In the genomic region with DNA sequence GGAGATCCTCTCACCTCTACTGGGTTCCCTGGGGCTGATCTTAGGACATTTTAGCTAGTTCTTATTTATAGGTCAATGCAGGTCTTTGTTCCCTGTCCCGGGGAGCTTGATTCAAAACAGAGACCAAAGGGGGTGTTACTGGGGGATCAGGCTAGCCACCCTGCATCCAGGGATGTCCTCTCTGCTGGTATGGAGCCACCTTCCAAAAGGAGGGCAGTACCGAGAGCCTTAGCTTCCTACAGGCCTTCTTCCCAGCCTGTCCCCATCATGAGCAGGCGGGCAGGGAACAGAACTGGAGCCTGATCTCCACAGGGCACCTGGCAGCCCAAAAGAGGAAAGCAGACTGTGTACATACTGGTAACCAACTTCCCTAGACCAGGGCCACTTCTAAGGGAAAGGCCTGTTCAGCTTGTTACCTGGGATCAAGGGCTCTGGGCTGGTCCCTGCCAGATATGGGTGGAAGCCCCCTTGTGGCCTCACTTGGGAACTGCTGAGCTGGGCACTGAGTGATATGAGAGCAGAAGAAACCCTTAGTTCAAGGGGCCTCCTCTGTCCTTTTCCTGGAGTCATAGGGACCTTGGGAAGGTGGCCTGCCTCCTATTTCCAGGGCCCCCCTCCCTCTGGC, we compare ENCODE assay signal across 9 mouse cellular contexts. TPM values are rescaled to one million over a fixed set of nuclear protein-coding genes. Genes with fewer than 3 reads are reported as not detected.
DNase-seq lines count a peak whose midpoint lies in the region; ATAC-seq and TF ChIP-seq lines count a peak whose summit lies in the region.
"Had no signal": no experiment of that assay in that cellular context is flagged by ENCODE, and none has a peak within 500 bp of the region (broad histone marks: within the 10 kb centered on the region; RNA-seq: fewer than 3 reads in every experiment).

No protein-coding gene starts in this region.

- H3K4me3 ChIP-seq in hindbrain, embryonic 10.5 days = no peak overlapping the region
- H3K4me3 ChIP-seq in hindbrain, embryonic 12.5 days = no peak overlapping the region
- no peak overlapping the region for H3K4me3 ChIP-seq in ES-Bruce4 (ENCODE audit: low read depth, low read length)
- H3K4me3 ChIP-seq in gastrocnemius, adult 2 months = no peak overlapping the region
- H3K4me3 ChIP-seq in stomach, embryonic 15.5 days (replicated peaks) = no peak overlapping the region
- H3K4me3 ChIP-seq: liver, embryonic 15.5 days had no signal

- TF ChIP-seq POLR2A in ES-Bruce4 (IDR thresholded peaks at IDR 0.05; ENCODE audit: insufficient read depth, low read length) = no peak

- 0 out of 2 replicates have a peak, but pooled peaks cover 5% of the 10 kb centered on the region for H3K4me1 ChIP-seq in hindbrain, embryonic 10.5 days (replicated peaks)
- no peaks in the 10 kb centered on the region for H3K4me1 ChIP-seq in hindbrain, embryonic 12.5 days
- peaks cover 17% of the 10 kb centered on the region for H3K4me1 ChIP-seq in ES-Bruce4 (ENCODE audit: control insufficient read depth, insufficient read depth, low read length)
- H3K4me1 ChIP-seq in stomach, embryonic 15.5 days = no peaks in the 10 kb centered on the region

- no peak for ATAC-seq in hindbrain, embryonic 12.5 days (ENCODE audit: low FRiP score)
- ATAC-seq in stomach, embryonic 15.5 days (ENCODE audit: insufficient read depth, low FRiP score, low read depth) = peak; percentile 52; the same call in 1 of the 2 replicates

- H3K36me3 ChIP-seq in hindbrain, embryonic 10.5 days = peaks cover 19% of the 10 kb centered on the region
- peaks cover 7% of the 10 kb centered on the region; the same call in 1 of the 2 replicates for H3K36me3 ChIP-seq in hindbrain, embryonic 12.5 days
- no peaks in the 10 kb centered on the region for H3K36me3 ChIP-seq in ES-Bruce4 (ENCODE audit: control insufficient read depth, insufficient read depth, low read length, poor library complexity, severe bottlenecking)
- H3K36me3 ChIP-seq in stomach, embryonic 15.5 days = no peaks in the 10 kb centered on the region

- intact Hi-C loops in gastrocnemius, adult 2 months (cut with DNase I) = no loop called here

- no peaks in the 10 kb centered on the region for H3K9me3 ChIP-seq in hindbrain, embryonic 10.5 days
- no peaks in the 10 kb centered on the region for H3K9me3 ChIP-seq in hindbrain, embryonic 12.5 days (replicated peaks)
- no peaks in the 10 kb centered on the region for H3K9me3 ChIP-seq in ES-Bruce4 (replicated peaks; ENCODE audit: control insufficient read depth, insufficient read depth, low read length, poor library complexity, severe bottlenecking)
- no peaks in the 10 kb centered on the region for H3K9me3 ChIP-seq in stomach, embryonic 15.5 days
- H3K9me3 ChIP-seq: liver, embryonic 15.5 days had no signal

- H3K9ac ChIP-seq in hindbrain, embryonic 12.5 days = no peak overlapping the region
- no peak overlapping the region for H3K9ac ChIP-seq in ES-Bruce4 (ENCODE audit: low read depth, poor library complexity, severe bottlenecking)
- H3K9ac ChIP-seq in stomach, embryonic 15.5 days = no peak overlapping the region
- H3K9ac ChIP-seq: liver, embryonic 15.5 days had no signal

- no peak overlapping the region for H3K4me2 ChIP-seq in hindbrain, embryonic 12.5 days (replicated peaks)
- no peak overlapping the region for H3K4me2 ChIP-seq in stomach, embryonic 15.5 days

- H3K27ac ChIP-seq in hindbrain, embryonic 10.5 days = no peak overlapping the region
- no peak overlapping the region for H3K27ac ChIP-seq in hindbrain, embryonic 12.5 days
- no peak overlapping the region for H3K27ac ChIP-seq in ES-Bruce4 (ENCODE audit: insufficient read depth, low read length)
- no peak overlapping the region for H3K27ac ChIP-seq in gastrocnemius, adult 2 months
- H3K27ac ChIP-seq in stomach, embryonic 15.5 days = peak overlapping the region; percentile 36; the same call in 1 of the 2 replicates
- H3K27ac ChIP-seq: liver, embryonic 15.5 days had no signal

- TF ChIP-seq CTCF in ES-Bruce4 (IDR thresholded peaks at IDR 0.05; ENCODE audit: low read depth, low read length) = peak; percentile 67
- peak; percentile 74 for TF ChIP-seq CTCF in gastrocnemius, adult 2 months (IDR thresholded peaks at IDR 0.05)

- DNase-seq in hindbrain, embryonic 10.5 days (ENCODE audit: low spot score) = peak; percentile 70
- peak; percentile 85 to 87 for DNase-seq in cerebellum, postnatal 10 days
- peak; percentile 68 for DNase-seq in gastrocnemius, adult 2 months
- DNase-seq in layer of hippocampus, postnatal 25 days (ENCODE audit: extremely low spot score in 1 of 2, low spot score in 1 of 2) = peak; percentile 36 to 68
- peak; percentile 71 for DNase-seq in mesoderm, embryonic 11.5 days (ENCODE audit: low read depth, low spot score)

- TF ChIP-seq EP300 in ES-Bruce4 (IDR thresholded peaks at IDR 0.05; ENCODE audit: insufficient read depth, low read depth, low read length) = no peak

- WGBS in hindbrain, embryonic 10.5 days = 95% methylated on average over 3 of the region's 3 CpGs
- 96% methylated on average over 3 of the region's 3 CpGs for WGBS in hindbrain, embryonic 12.5 days
- 80% methylated on average over 3 of the region's 3 CpGs for WGBS in stomach, embryonic 15.5 days

- no peaks in the 10 kb centered on the region for H3K27me3 ChIP-seq in hindbrain, embryonic 10.5 days (ENCODE audit: insufficient read depth, poor library complexity, severe bottlenecking)
- H3K27me3 ChIP-seq in hindbrain, embryonic 12.5 days = no peaks in the 10 kb centered on the region
- no peaks in the 10 kb centered on the region for H3K27me3 ChIP-seq in ES-Bruce4 (ENCODE audit: control insufficient read depth, insufficient read depth, low read length, poor library complexity, severe bottlenecking)
- H3K27me3 ChIP-seq in stomach, embryonic 15.5 days (replicated peaks) = no peaks in the 10 kb centered on the region
- H3K27me3 ChIP-seq: liver, embryonic 15.5 days had no signal

RNA-seq across cellular contexts. Expression of a gene that starts 2.3 kb away (rescaled TPM):
- polyA plus RNA-seq in hindbrain, embryonic 10.5 days (2016; fragmentation: Nextera tagmentation; extraction: Ambion mirVana) = 0.09 TPM in 1 of 2 replicates, not detected in the other
- 0.44 and 0.45 TPM in 2 replicates for polyA plus RNA-seq in hindbrain, embryonic 12.5 days (2016; fragmentation: Nextera tagmentation; extraction: Ambion mirVana)
- 2.6 TPM in 2 replicates for polyA plus RNA-seq in ES-Bruce4 (2011; ENCODE audit: insufficient read depth, insufficient read length, low read depth, missing spikeins)
- under 1 TPM; 0.56 to 0.69 TPM for total RNA-seq in gastrocnemius, adult 2 months (2021)
- 1 to 10 TPM; 3.0 to 3.9 TPM for total RNA-seq in layer of hippocampus, postnatal 25 days (2021)
- 1.5 and 4.4 TPM in 2 replicates for polyA plus RNA-seq in stomach, embryonic 15.5 days (2015; fragmentation: Nextera tagmentation; extraction: Ambion mirVana)

RNA-seq across cellular contexts. Expression of a gene that starts 13.3 kb away (rescaled TPM):
- 190 and 218 TPM in 2 replicates for polyA plus RNA-seq in hindbrain, embryonic 10.5 days (2016; fragmentation: Nextera tagmentation; extraction: Ambion mirVana)
- 143 and 148 TPM in 2 replicates for polyA plus RNA-seq in hindbrain, embryonic 12.5 days (2016; fragmentation: Nextera tagmentation; extraction: Ambion mirVana)
- 131 and 143 TPM in 2 replicates for polyA plus RNA-seq in ES-Bruce4 (2011; ENCODE audit: insufficient read depth, insufficient read length, low read depth, missing spikeins)
- 10 to 100 TPM; 12.0 to 12.2 TPM for total RNA-seq in gastrocnemius, adult 2 months (2021)
- total RNA-seq in layer of hippocampus, postnatal 25 days (2021) = 10 to 100 TPM; 70.5 to 78.1 TPM
- 222 and 230 TPM in 2 replicates for polyA plus RNA-seq in stomach, embryonic 15.5 days (2015; fragmentation: Nextera tagmentation; extraction: Ambion mirVana)

RNA-seq across cellular contexts. Expression of a gene that starts 22.2 kb away (rescaled TPM):
- polyA plus RNA-seq in hindbrain, embryonic 10.5 days (2016; fragmentation: Nextera tagmentation; extraction: Ambion mirVana) = 302 and 421 TPM in 2 replicates
- 333 and 353 TPM in 2 replicates for polyA plus RNA-seq in hindbrain, embryonic 12.5 days (2016; fragmentation: Nextera tagmentation; extraction: Ambion mirVana)
- 742 and 797 TPM in 2 replicates for polyA plus RNA-seq in ES-Bruce4 (2011; ENCODE audit: insufficient read depth, insufficient read length, low read depth, missing spikeins)
- 100 to 1,000 TPM; 132 to 136 TPM for total RNA-seq in gastrocnemius, adult 2 months (2021)
- 100 to 1,000 TPM; 188 to 216 TPM for total RNA-seq in layer of hippocampus, postnatal 25 days (2021)
- polyA plus RNA-seq in stomach, embryonic 15.5 days (2015; fragmentation: Nextera tagmentation; extraction: Ambion mirVana) = 306 and 317 TPM in 2 replicates

RNA-seq across cellular contexts. Expression of a gene that starts 38.5 kb away (rescaled TPM):
- polyA plus RNA-seq in hindbrain, embryonic 10.5 days (2016; fragmentation: Nextera tagmentation; extraction: Ambion mirVana) = not detected in 2 replicates
- polyA plus RNA-seq in hindbrain, embryonic 12.5 days (2016; fragmentation: Nextera tagmentation; extraction: Ambion mirVana) = not detected in 2 replicates
- 0.49 TPM in 1 of 2 replicates, not detected in the other for polyA plus RNA-seq in ES-Bruce4 (2011; ENCODE audit: insufficient read depth, insufficient read length, low read depth, missing spikeins)
- total RNA-seq in gastrocnemius, adult 2 months (2021) = 1 to 10 TPM; 6.1 to 6.8 TPM
- not detected for total RNA-seq in layer of hippocampus, postnatal 25 days (2021)
- 0.09 TPM in 2 replicates for polyA plus RNA-seq in stomach, embryonic 15.5 days (2015; fragmentation: Nextera tagmentation; extraction: Ambion mirVana)
- polyA plus RNA-seq: liver, embryonic 15.5 days had no signal

RNA-seq across cellular contexts. Expression of a gene that starts 46.4 kb away (rescaled TPM):
- polyA plus RNA-seq in hindbrain, embryonic 10.5 days (2016; fragmentation: Nextera tagmentation; extraction: Ambion mirVana) = 92.9 and 97.4 TPM in 2 replicates
- 92.3 and 97.6 TPM in 2 replicates for polyA plus RNA-seq in hindbrain, embryonic 12.5 days (2016; fragmentation: Nextera tagmentation; extraction: Ambion mirVana)
- polyA plus RNA-seq in ES-Bruce4 (2011; ENCODE audit: insufficient read depth, insufficient read length, low read depth, missing spikeins) = 52.8 and 53.9 TPM in 2 replicates
- 10 to 100 TPM; 21.0 to 21.6 TPM for total RNA-seq in gastrocnemius, adult 2 months (2021)
- total RNA-seq in layer of hippocampus, postnatal 25 days (2021) = 10 to 100 TPM; 45.2 to 50.8 TPM
- polyA plus RNA-seq in stomach, embryonic 15.5 days (2015; fragmentation: Nextera tagmentation; extraction: Ambion mirVana) = 68.1 and 78.7 TPM in 2 replicates
